Mouse (Mus musculus): ENCODE data around the gene Palm. TPM values are rescaled to one million over a fixed set of nuclear protein-coding genes. Genes with fewer than 3 reads are reported as not detected.
A peak's percentile ranks its signal among the peaks of the same experiment; 100 is the strongest.

Gene Palm
- polyA plus RNA-seq, 1 experiment from 2014 or later: 29.6 TPM

- WGBS: 62% methylated on average over 5 of the region's 5 CpGs
- no peaks in the 10 kb centered on the region for H3K27me3 ChIP-seq (replicated peaks; ENCODE audit: insufficient read depth, low read length)
- H3K4me2 ChIP-seq (replicated peaks; ENCODE audit: low read depth, low read length): no peak overlapping the region
- no peak for DNase-seq (ENCODE audit: low spot score)
- peaks cover 17% of the 10 kb centered on the region; the same call in 1 of the 2 replicates for H3K4me1 ChIP-seq (ENCODE audit: insufficient read depth, low read depth, low read length)
- no peaks in the 10 kb centered on the region; the same call in 1 of the 2 replicates for H3K36me3 ChIP-seq (ENCODE audit: insufficient read depth, low read length)
- TF ChIP-seq EP300 (IDR thresholded peaks at IDR 0.05) (no peak), CTCF (IDR thresholded peaks at IDR 0.05) (no peak)
- no peak for ATAC-seq
- no peaks in the 10 kb centered on the region for H3K9me3 ChIP-seq (ENCODE audit: low read length)
- no peak overlapping the region for H3K27ac ChIP-seq (ENCODE audit: low read length)
- no peak overlapping the region for H3K9ac ChIP-seq (replicated peaks; ENCODE audit: low read depth)
- no peak overlapping the region for H3K4me3 ChIP-seq (ENCODE audit: low read depth, low read length)
Measured at GRCm38 (mm10) chr10:79781956-79782355, 11.4 kb upstream of the Palm start.

- DNase-seq (ENCODE audit: low spot score) (no peak), ATAC-seq (no peak)
- H3K36me3 ChIP-seq (ENCODE audit: insufficient read depth, low read length): no peaks in the 10 kb centered on the region; the same call in 1 of the 2 replicates
- no peak overlapping the region for H3K4me2 ChIP-seq (replicated peaks; ENCODE audit: low read depth, low read length)
- no peaks in the 10 kb centered on the region for H3K27me3 ChIP-seq (replicated peaks; ENCODE audit: insufficient read depth, low read length)
- no peak overlapping the region for H3K27ac ChIP-seq (ENCODE audit: low read length)
- peaks cover 9% of the 10 kb centered on the region; the same call in 1 of the 2 replicates for H3K4me1 ChIP-seq (ENCODE audit: insufficient read depth, low read depth, low read length)
- no peak overlapping the region for H3K4me3 ChIP-seq (ENCODE audit: low read depth, low read length)
- WGBS: 61% methylated on average over 7 of the region's 7 CpGs
- H3K9me3 ChIP-seq (ENCODE audit: low read length): no peaks in the 10 kb centered on the region
- TF ChIP-seq CTCF (IDR thresholded peaks at IDR 0.05): peak; percentile 63
- no peak for TF ChIP-seq EP300 (IDR thresholded peaks at IDR 0.05)
- H3K9ac ChIP-seq (replicated peaks; ENCODE audit: low read depth): no peak overlapping the region
Measured at GRCm38 (mm10) chr10:79783050-79783449, 10.3 kb upstream of the Palm start.

GRCm38 (mm10) chr10:79783920-79784800 lies 9.2 kb upstream of the Palm start:
- H3K27me3 ChIP-seq (replicated peaks; ENCODE audit: insufficient read depth, low read length): no peaks in the 10 kb centered on the region
- no peak overlapping the region for H3K4me2 ChIP-seq (replicated peaks; ENCODE audit: low read depth, low read length)
- peaks cover 4% of the 10 kb centered on the region; the same call in 1 of the 2 replicates for H3K4me1 ChIP-seq (ENCODE audit: insufficient read depth, low read depth, low read length)
- WGBS: 40% methylated on average over 27 of the region's 27 CpGs
- no peak overlapping the region for H3K27ac ChIP-seq (ENCODE audit: low read length)
- no peak for DNase-seq (ENCODE audit: low spot score)
- ATAC-seq: no peak
- TF ChIP-seq CTCF (IDR thresholded peaks at IDR 0.05) (peak; percentile 64), EP300 (IDR thresholded peaks at IDR 0.05) (no peak)
- H3K9me3 ChIP-seq (ENCODE audit: low read length): no peaks in the 10 kb centered on the region
- H3K36me3 ChIP-seq (ENCODE audit: insufficient read depth, low read length): no peaks in the 10 kb centered on the region; the same call in 1 of the 2 replicates
- no peak overlapping the region for H3K4me3 ChIP-seq (ENCODE audit: low read depth, low read length)
- no peak overlapping the region for H3K9ac ChIP-seq (replicated peaks; ENCODE audit: low read depth)

GRCm38 (mm10) chr10:79788386-79789158 lies 4.8 kb upstream of the Palm start:
- Histone ChIP-seq H3K9ac (replicated peaks; ENCODE audit: low read depth) (no peak overlapping the region), H3K4me2 (replicated peaks; ENCODE audit: low read depth, low read length) (no peak overlapping the region), H3K27me3 (replicated peaks; ENCODE audit: insufficient read depth, low read length) (no peaks in the 10 kb centered on the region), H3K36me3 (ENCODE audit: insufficient read depth, low read length) (no peaks in the 10 kb centered on the region), H3K4me1 (ENCODE audit: insufficient read depth, low read depth, low read length) (no peaks in the 10 kb centered on the region), H3K27ac (ENCODE audit: low read length) (no peak overlapping the region), H3K4me3 (ENCODE audit: low read depth, low read length) (no peak overlapping the region), H3K9me3 (ENCODE audit: low read length) (no peaks in the 10 kb centered on the region)
- DNase-seq (ENCODE audit: low spot score): peak; percentile 83
- 32% methylated on average over 7 of the region's 7 CpGs for WGBS
- ATAC-seq: peak; percentile 23; the same call in 1 of the 2 replicates
- TF ChIP-seq EP300 (IDR thresholded peaks at IDR 0.05) (no peak), CTCF (IDR thresholded peaks at IDR 0.05) (peak; percentile 90)

- no peak for TF ChIP-seq EP300 (IDR thresholded peaks at IDR 0.05)
- TF ChIP-seq CTCF (IDR thresholded peaks at IDR 0.05): no peak
- H3K27me3 ChIP-seq (replicated peaks; ENCODE audit: insufficient read depth, low read length): no peaks in the 10 kb centered on the region
- H3K4me3 ChIP-seq (ENCODE audit: low read depth, low read length): no peak overlapping the region
- H3K27ac ChIP-seq (ENCODE audit: low read length): no peak overlapping the region
- no peak overlapping the region for H3K9ac ChIP-seq (replicated peaks; ENCODE audit: low read depth)
- no peaks in the 10 kb centered on the region for H3K9me3 ChIP-seq (ENCODE audit: low read length)
- 49% methylated on average over 2 of the region's 2 CpGs for WGBS
- no peaks in the 10 kb centered on the region for H3K36me3 ChIP-seq (ENCODE audit: insufficient read depth, low read length)
- DNase-seq (ENCODE audit: low spot score) (no peak), ATAC-seq (no peak)
- peaks cover 7% of the 10 kb centered on the region; the same call in 1 of the 2 replicates for H3K4me1 ChIP-seq (ENCODE audit: insufficient read depth, low read depth, low read length)
- no peak overlapping the region for H3K4me2 ChIP-seq (replicated peaks; ENCODE audit: low read depth, low read length)
Measured at GRCm38 (mm10) chr10:79789581-79789980, 3.8 kb upstream of the Palm start.

GRCm38 (mm10) chr10:79790861-79791260 lies 2.5 kb upstream of the Palm start, which contains the start of gene Prss57:
Gene Prss57, minus strand, starts transcription at chr10:79790961.
- Histone ChIP-seq H3K27ac (ENCODE audit: low read length) (no peak within 1 kb of the TSS), H3K4me2 (replicated peaks; ENCODE audit: low read depth, low read length) (no peak within 1 kb of the TSS), H3K9me3 (ENCODE audit: low read length) (no peaks in the 10 kb centered on the region), H3K9ac (replicated peaks; ENCODE audit: low read depth) (no peak within 1 kb of the TSS), H3K4me3 (ENCODE audit: low read depth, low read length) (no peak within 1 kb of the TSS), H3K4me1 (ENCODE audit: insufficient read depth, low read depth, low read length) (peaks cover 10% of the 10 kb centered on the region; the same call in 1 of the 2 replicates), H3K27me3 (replicated peaks; ENCODE audit: insufficient read depth, low read length) (no peaks in the 10 kb centered on the region), H3K36me3 (ENCODE audit: insufficient read depth, low read length) (no peaks in the 10 kb centered on the region)
- DNase-seq (ENCODE audit: low spot score) (no peak), ATAC-seq (no peak)
- TF ChIP-seq EP300 (IDR thresholded peaks at IDR 0.05): no peak
- no peak for TF ChIP-seq CTCF (IDR thresholded peaks at IDR 0.05)
- WGBS: 71% methylated on average over 4 of the region's 4 CpGs

All from lung, postnatal 0 days (tissue).